Mouse (Mus musculus) liver, postnatal 0 days (tissue): ENCODE data around the gene Grik4. TPM values are rescaled to one million over a fixed set of nuclear protein-coding genes. Genes with fewer than 3 reads are reported as not detected.

ENCODE experiments used
- ATAC-seq: fragments of 200-750 bp; cut with Nextera tagmentation; 2 replicates; pipeline ENCODE4 v1.8.0; 2017; ENCODE audit warnings: mild to moderate bottlenecking, moderate library complexity
- DNase-seq: peaks from one replicate; pipeline ENCODE4 v3.0.0-alpha.2; 2016
- H3K27ac ChIP-seq: fragments of 300-500 bp; sonication (generic); 2 replicates; pipeline ENCODE4 v1.5.1; 2014; ENCODE audit warnings: antibody characterized with exemption, moderate library complexity, mild to moderate bottlenecking, low read depth
- H3K27me3 ChIP-seq: fragments of 300-500 bp; sonication (generic); 2 replicates; pipeline ENCODE4 v1.6.1; 2014; ENCODE audit warnings: low read length, control low read depth, mixed read lengths; ENCODE audit not compliant: insufficient read depth
- H3K36me3 ChIP-seq: fragments of 300-500 bp; sonication (generic); replicated peaks from 2 replicates; pipeline ENCODE4 v1.6.1; 2014; ENCODE audit warnings: mild to moderate bottlenecking, control low read depth, low read length, moderate library complexity, mixed read lengths; ENCODE audit not compliant: insufficient read depth
- H3K4me1 ChIP-seq: fragments of 300-500 bp; sonication (generic); 2 replicates; pipeline ENCODE4 v1.6.1; 2014; ENCODE audit warnings: antibody characterized with exemption, mild to moderate bottlenecking, control low read depth; ENCODE audit not compliant: insufficient read depth
- H3K4me2 ChIP-seq: fragments of 300-500 bp; sonication (generic); 2 replicates; pipeline ENCODE4 v1.6.1; 2014; ENCODE audit warnings: low read depth, mild to moderate bottlenecking, low read length, moderate library complexity, mixed read lengths
- H3K4me3 ChIP-seq: fragments of 300-500 bp; sonication (generic); 2 replicates; pipeline ENCODE4 v1.5.1; 2014; ENCODE audit warnings: low read depth, low read length
- H3K9ac ChIP-seq: fragments of 300-500 bp; sonication (generic); replicated peaks from 2 replicates; pipeline ENCODE4 v1.6.1; 2014; ENCODE audit warnings: mild to moderate bottlenecking, moderate library complexity
- H3K9me3 ChIP-seq: fragments of 300-500 bp; sonication (generic); 2 replicates; pipeline ENCODE4 v1.6.1; 2016; ENCODE audit warnings: mild to moderate bottlenecking, control low read depth, low read length, mixed read lengths
- CTCF ChIP-seq: sonication (generic); IDR thresholded peaks from 2 replicates; pipeline ENCODE4 v1.5.1; 2016; ENCODE audit warnings: antibody characterized with exemption, low read depth
- EP300 ChIP-seq: IDR thresholded peaks from 2 replicates; pipeline ENCODE4 v1.6.1; 2016; ENCODE audit warnings: antibody characterized with exemption, low read depth, mild to moderate bottlenecking
- WGBS: fragments of 180-500 bp; shearing (Covaris S2); extraction: QIAGEN DNeasy Blood & Tissue Kit; methylation state at CpG from one replicate; pipeline ENCODE4 v1.1.7; 2014; ENCODE audit not compliant: insufficient replicate concordance; 5-methylcytosine and 5-hydroxymethylcytosine counted together
- polyA plus RNA-seq: library from polyadenylated mRNA; unstranded; fragments of >200 nt; fragmentation: Nextera tagmentation; extraction: Ambion mirVana; gene quantifications from 2 replicates; pipeline ENCODE4 v1.2.1, GENCODE M21; 2015

Grik4 gene
- polyA plus RNA-seq, 1 experiment from 2014 or later, result 0.08 TPM

DNA sequence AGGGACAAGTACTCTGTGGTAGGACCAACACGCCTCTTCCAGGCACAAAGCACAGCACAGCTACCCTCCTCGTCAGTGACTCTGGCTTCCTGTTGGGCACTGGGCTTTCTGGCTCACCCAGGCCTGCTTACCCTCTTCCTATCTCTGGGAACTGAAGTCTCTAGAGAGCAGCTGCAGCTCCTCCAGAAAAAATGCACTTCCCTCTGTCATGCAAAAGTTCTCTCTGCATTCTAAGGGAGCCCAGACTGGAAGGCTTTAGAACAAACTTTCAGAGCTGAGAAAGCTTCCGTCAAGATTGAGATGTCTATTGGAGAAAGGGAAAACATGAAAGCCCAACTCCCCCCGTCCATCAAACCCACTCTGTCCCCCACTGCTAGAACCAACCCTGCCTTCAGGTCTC lies 2.1 kb downstream of the Grik4 start:
- Histone ChIP-seq H3K27me3 (peaks cover 49% of the 10 kb centered on the region), H3K9ac (no peak overlapping the region), H3K9me3 (no peaks in the 10 kb centered on the region), H3K36me3 (no peaks in the 10 kb centered on the region), H3K27ac (no peak overlapping the region), H3K4me2 (no peak overlapping the region), H3K4me3 (no peak overlapping the region), H3K4me1 (peaks cover 7% of the 10 kb centered on the region; the same call in 1 of the 2 replicates)
- ATAC-seq, result no peak
- DNase-seq, result no peak
- TF ChIP-seq EP300 (no peak), CTCF (no peak)
- WGBS, result 48% methylated on average over 4 of the region's 4 CpGs

DNA sequence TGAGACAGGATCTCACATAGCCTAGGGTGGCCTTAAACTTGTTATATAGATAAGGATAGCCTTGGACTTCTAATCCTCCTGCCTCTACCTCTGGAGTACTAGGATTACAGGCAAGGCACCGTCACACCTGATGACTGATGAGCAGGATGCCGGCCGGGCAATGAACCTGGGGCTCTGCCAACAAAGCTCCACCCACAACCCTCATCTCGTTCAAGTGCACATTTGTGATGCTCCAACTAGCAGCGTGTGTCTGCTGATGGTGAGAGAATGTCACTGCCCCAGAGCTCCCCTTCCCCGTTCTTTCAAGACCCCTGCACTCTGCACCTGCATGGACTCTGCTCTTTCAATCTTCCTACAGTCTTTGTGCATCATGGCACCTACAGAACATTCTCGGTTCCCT lies 12.1 kb downstream of the Grik4 start:
- Histone ChIP-seq H3K36me3 (no peaks in the 10 kb centered on the region), H3K9me3 (no peaks in the 10 kb centered on the region), H3K27me3 (no peaks in the 10 kb centered on the region), H3K9ac (no peak overlapping the region), H3K4me2 (no peak overlapping the region), H3K27ac (no peak overlapping the region), H3K4me1 (no peaks in the 10 kb centered on the region), H3K4me3 (no peak overlapping the region)
- WGBS, result 60% methylated on average over 7 of the region's 7 CpGs
- TF ChIP-seq EP300 (no peak), CTCF (no peak)
- DNase-seq, result no peak
- ATAC-seq, result no peak

DNA sequence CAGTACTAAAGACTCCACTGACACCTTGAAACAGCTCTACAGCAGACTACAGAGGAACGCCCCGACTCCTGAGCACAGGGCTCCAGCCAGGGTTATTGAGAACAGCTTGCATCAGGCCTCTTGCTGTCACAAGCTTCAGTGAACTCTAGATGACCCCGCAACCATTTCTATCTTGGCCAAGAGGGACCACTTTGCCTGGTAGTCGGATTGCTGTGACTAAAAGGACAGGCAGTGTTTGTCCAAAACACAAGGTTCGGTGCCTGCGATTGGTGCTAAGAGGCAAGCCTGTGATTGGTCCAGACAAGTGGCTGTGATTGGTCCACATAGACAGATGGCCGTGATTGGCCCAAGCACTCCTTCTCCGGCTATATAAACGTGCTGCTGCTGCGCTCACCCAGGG lies 16.8 kb downstream of the Grik4 start:
- DNase-seq (no peak), ATAC-seq (peak; percentile 36)
- no peak for TF ChIP-seq CTCF
- TF ChIP-seq EP300, result no peak
- no peak overlapping the region for H3K27ac ChIP-seq
- no peak overlapping the region for H3K9ac ChIP-seq
- H3K4me1 ChIP-seq, result no peaks in the 10 kb centered on the region
- H3K36me3 ChIP-seq, result no peaks in the 10 kb centered on the region
- H3K4me2 ChIP-seq, result no peak overlapping the region
- no peak overlapping the region for H3K4me3 ChIP-seq
- 62% methylated on average over 10 of the region's 10 CpGs for WGBS
- H3K27me3 ChIP-seq, result no peaks in the 10 kb centered on the region
- no peaks in the 10 kb centered on the region for H3K9me3 ChIP-seq

DNA sequence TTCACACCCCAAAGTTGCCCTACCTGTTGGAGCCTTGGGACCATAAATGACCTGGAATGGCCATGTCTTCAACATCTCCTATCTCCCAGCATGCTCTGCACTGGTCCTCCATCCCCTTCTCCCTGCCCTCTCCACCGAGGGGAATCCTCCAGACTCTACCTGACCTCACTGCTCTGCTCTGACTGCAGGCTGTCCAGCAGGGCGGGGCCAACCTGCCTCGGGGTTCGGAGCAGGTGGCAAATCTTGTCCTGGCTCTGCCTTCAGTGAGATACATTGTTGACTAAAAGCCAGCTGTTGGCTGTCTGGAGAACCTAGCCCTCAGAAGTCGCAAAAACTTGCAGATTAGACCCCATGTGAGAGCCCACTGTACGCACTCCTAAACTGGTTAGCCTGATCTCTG lies 17.7 kb downstream of the Grik4 start:
- Histone ChIP-seq H3K27ac (no peak overlapping the region), H3K27me3 (no peaks in the 10 kb centered on the region), H3K4me1 (no peaks in the 10 kb centered on the region), H3K4me2 (no peak overlapping the region), H3K9ac (no peak overlapping the region), H3K36me3 (no peaks in the 10 kb centered on the region), H3K9me3 (no peaks in the 10 kb centered on the region), H3K4me3 (no peak overlapping the region)
- TF ChIP-seq EP300 (no peak), CTCF (no peak)
- 70% methylated on average over 6 of the region's 6 CpGs for WGBS
- ATAC-seq (no peak), DNase-seq (no peak)

DNA sequence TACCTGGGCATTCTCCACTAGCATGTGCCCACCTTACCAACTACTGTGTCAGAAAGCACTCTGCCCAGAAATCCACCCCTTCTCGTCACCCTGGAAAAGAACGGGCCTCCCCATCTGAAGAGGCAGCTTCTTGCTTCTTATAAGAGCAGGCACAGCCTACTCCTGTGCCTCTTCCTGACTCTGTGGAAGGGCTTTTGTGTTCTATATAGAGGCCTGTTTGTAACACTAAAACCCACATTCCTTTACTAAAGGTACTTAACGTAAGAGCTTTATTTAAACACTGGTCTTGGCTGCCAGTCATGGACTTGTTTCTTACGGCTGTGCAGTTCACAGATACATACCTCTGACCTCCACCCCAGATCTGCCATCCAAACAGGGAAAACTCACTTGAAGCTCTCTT lies 22.5 kb downstream of the Grik4 start:
- no peaks in the 10 kb centered on the region for H3K36me3 ChIP-seq
- no peaks in the 10 kb centered on the region for H3K9me3 ChIP-seq
- H3K4me2 ChIP-seq, result no peak overlapping the region
- H3K4me3 ChIP-seq, result no peak overlapping the region
- H3K9ac ChIP-seq, result no peak overlapping the region
- DNase-seq, result no peak
- no peak for ATAC-seq
- no peak overlapping the region for H3K27ac ChIP-seq
- H3K27me3 ChIP-seq, result no peaks in the 10 kb centered on the region
- H3K4me1 ChIP-seq, result no peaks in the 10 kb centered on the region
- TF ChIP-seq EP300 (no peak), CTCF (no peak)
- WGBS, result 78% methylated on average over 4 of the region's 4 CpGs

DNA sequence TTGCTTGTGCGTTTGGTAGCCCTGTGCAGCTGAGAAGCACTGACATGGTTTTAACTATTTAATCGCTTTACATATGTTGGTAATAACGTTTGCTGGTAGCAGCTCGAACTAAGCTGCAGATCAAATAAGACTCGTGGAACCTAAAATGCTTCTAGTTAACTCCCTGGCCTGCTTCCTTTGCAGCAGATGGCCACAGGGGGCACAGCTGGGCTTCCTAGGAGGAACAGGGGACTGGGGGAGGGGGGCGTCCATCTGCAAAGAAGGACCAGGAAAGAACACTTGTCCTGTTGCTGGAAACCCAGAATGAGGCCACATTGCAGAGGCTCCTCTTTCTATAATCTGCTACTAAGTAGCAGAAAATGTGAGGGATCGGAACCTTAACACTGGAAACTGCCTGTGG lies 24.1 kb downstream of the Grik4 start:
- no peak for ATAC-seq
- H3K27ac ChIP-seq, result no peak overlapping the region
- TF ChIP-seq EP300 (no peak), CTCF (no peak; the same call in 1 of the 2 replicates)
- H3K9ac ChIP-seq, result no peak overlapping the region
- WGBS, result 56% methylated on average over 7 of the region's 7 CpGs
- H3K9me3 ChIP-seq, result no peaks in the 10 kb centered on the region
- H3K27me3 ChIP-seq, result no peaks in the 10 kb centered on the region
- DNase-seq, result no peak
- no peaks in the 10 kb centered on the region for H3K4me1 ChIP-seq
- no peak overlapping the region for H3K4me3 ChIP-seq
- no peak overlapping the region for H3K4me2 ChIP-seq
- no peaks in the 10 kb centered on the region for H3K36me3 ChIP-seq

DNA sequence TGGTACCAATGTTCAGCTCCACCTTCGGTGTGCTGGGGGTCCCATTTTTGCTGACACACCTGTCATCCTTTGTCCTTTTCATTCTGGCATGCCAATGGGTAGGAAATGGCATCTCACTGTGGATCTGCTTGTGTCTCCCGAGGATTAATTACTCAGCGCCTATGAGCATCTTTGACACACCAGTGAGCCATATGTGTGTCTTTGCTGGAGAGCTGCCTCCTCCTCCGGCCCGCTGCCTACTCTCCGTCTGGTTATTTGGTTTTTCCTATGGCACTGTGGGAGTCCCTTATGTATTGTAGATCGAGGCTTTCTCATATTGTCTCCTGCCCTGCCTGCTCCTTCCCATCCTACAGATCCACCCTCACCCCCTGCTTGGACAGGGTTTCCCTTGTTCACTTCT lies 26.4 kb downstream of the Grik4 start:
- ATAC-seq, result no peak
- Histone ChIP-seq H3K27ac (no peak overlapping the region), H3K36me3 (no peaks in the 10 kb centered on the region), H3K4me1 (no peaks in the 10 kb centered on the region), H3K9ac (no peak overlapping the region), H3K27me3 (no peaks in the 10 kb centered on the region), H3K4me3 (no peak overlapping the region), H3K4me2 (no peak overlapping the region), H3K9me3 (no peaks in the 10 kb centered on the region)
- WGBS, result 75% methylated on average over 7 of the region's 7 CpGs
- DNase-seq, result no peak
- no peak for TF ChIP-seq EP300
